Mouse (Mus musculus): ENCODE measurements around the gene Zfp2.

DNA sequence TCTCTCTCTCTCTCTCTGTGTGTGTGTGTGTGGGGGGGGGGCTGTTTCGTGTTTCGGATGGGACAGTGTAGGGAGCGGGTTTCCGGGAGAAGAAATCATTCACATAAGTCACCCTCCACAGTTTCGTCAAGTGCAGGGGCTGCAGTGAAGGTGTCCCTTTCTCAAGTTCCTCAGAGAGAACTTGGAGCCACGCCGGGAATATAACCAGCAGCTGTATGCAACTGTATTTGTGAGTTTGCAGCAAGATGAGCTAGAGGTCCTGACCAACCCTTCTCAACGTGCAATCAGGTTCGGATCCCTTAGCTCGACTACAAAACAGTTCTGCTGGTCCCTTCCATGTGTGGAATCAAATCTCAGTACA, 29.1 kb downstream of the Zfp2 start:
- TF ChIP-seq ZC3H11A (IDR thresholded peaks at IDR 0.05; ENCODE audit: borderline replicate concordance, low read depth, low read length) (no peak), CHD2 (IDR thresholded peaks at IDR 0.05; ENCODE audit: low read depth, low read length) (no peak), HCFC1 (IDR thresholded peaks at IDR 0.05; ENCODE audit: borderline replicate concordance, insufficient read depth, low read length) (no peak), ZNF384 (IDR thresholded peaks at IDR 0.05; ENCODE audit: low read depth, low read length) (no peak), MAFK (IDR thresholded peaks at IDR 0.05; ENCODE audit: insufficient read depth, low read depth, low read length) (no peak)
